Mouse (Mus musculus): Measurements from ENCODE around the gene Pigk.
"Not testable (repeated sequence)": the region's sequence is repeated elsewhere in the genome, so short reads cannot be mapped to it uniquely, and the experiment has no call there.

Gene Pigk

GRCm38 (mm10) chr3:152689105-152689504, 24.8 kb upstream of the Pigk start:
- no peak overlapping the region for H3K4me3 ChIP-seq (replicated peaks; ENCODE audit: low read length)
- H3K27me3 ChIP-seq (ENCODE audit: insufficient read depth, low read length) = no peaks in the 10 kb centered on the region
- no peaks in the 10 kb centered on the region for H3K36me3 ChIP-seq (ENCODE audit: insufficient read depth, low read length)
- TF ChIP-seq CTCF (conservative IDR thresholded peaks at IDR 0.05; ENCODE audit: low read length) (no peak), POU5F1 (IDR thresholded peaks at IDR 0.05; ENCODE audit: borderline replicate concordance, low read length) (no peak), NANOG (IDR thresholded peaks at IDR 0.05; ENCODE audit: borderline replicate concordance, low read length) (no peak)
- peaks cover 12% of the 10 kb centered on the region for H3K9me3 ChIP-seq (ENCODE audit: low read length)
- H3K4me1 ChIP-seq (replicated peaks; ENCODE audit: low read depth, low read length) = no peaks in the 10 kb centered on the region

GRCm38 (mm10) chr3:152694950-152695349, 18.9 kb upstream of the Pigk start:
- Histone ChIP-seq H3K4me1 (replicated peaks; ENCODE audit: low read depth, low read length) (no peaks in the 10 kb centered on the region), H3K4me3 (replicated peaks; ENCODE audit: low read length) (no peak overlapping the region), H3K36me3 (ENCODE audit: insufficient read depth, low read length) (no peaks in the 10 kb centered on the region), H3K27me3 (ENCODE audit: insufficient read depth, low read length) (peaks cover 9% of the 10 kb centered on the region; the same call in 1 of the 2 replicates), H3K9me3 (ENCODE audit: low read length) (peaks cover 12% of the 10 kb centered on the region)
- TF ChIP-seq CTCF (conservative IDR thresholded peaks at IDR 0.05; ENCODE audit: low read length) (no peak), NANOG (IDR thresholded peaks at IDR 0.05; ENCODE audit: borderline replicate concordance, low read length) (no peak), POU5F1 (IDR thresholded peaks at IDR 0.05; ENCODE audit: borderline replicate concordance, low read length) (no peak)

- Histone ChIP-seq H3K27me3 (ENCODE audit: insufficient read depth, low read length) (peaks cover 9% of the 10 kb centered on the region; the same call in 1 of the 2 replicates), H3K4me3 (replicated peaks; ENCODE audit: low read length) (no peak overlapping the region), H3K4me1 (replicated peaks; ENCODE audit: low read depth, low read length) (peaks cover 9% of the 10 kb centered on the region), H3K9me3 (ENCODE audit: low read length) (no peaks in the 10 kb centered on the region), H3K36me3 (ENCODE audit: insufficient read depth, low read length) (no peaks in the 10 kb centered on the region)
- TF ChIP-seq CTCF (conservative IDR thresholded peaks at IDR 0.05; ENCODE audit: low read length) (no peak), NANOG (IDR thresholded peaks at IDR 0.05; ENCODE audit: borderline replicate concordance, low read length) (no peak), POU5F1 (IDR thresholded peaks at IDR 0.05; ENCODE audit: borderline replicate concordance, low read length) (no peak)
Measured at GRCm38 (mm10) chr3:152698017-152698416, 15.9 kb upstream of the Pigk start.

- TF ChIP-seq POU5F1 (IDR thresholded peaks at IDR 0.05; ENCODE audit: borderline replicate concordance, low read length) = no peak
- TF ChIP-seq NANOG (IDR thresholded peaks at IDR 0.05; ENCODE audit: borderline replicate concordance, low read length) = no peak
- TF ChIP-seq CTCF (conservative IDR thresholded peaks at IDR 0.05; ENCODE audit: low read length) = no peak
- no peaks in the 10 kb centered on the region for H3K36me3 ChIP-seq (ENCODE audit: insufficient read depth, low read length)
- peaks cover 9% of the 10 kb centered on the region; the same call in 1 of the 2 replicates for H3K27me3 ChIP-seq (ENCODE audit: insufficient read depth, low read length)
- peaks cover 12% of the 10 kb centered on the region for H3K4me1 ChIP-seq (replicated peaks; ENCODE audit: low read depth, low read length)
- H3K4me3 ChIP-seq (replicated peaks; ENCODE audit: low read length) = no peak overlapping the region
- no peaks in the 10 kb centered on the region for H3K9me3 ChIP-seq (ENCODE audit: low read length)
Measured at GRCm38 (mm10) chr3:152699261-152699660, 14.6 kb upstream of the Pigk start.

- not testable (repeated sequence) for H3K36me3 ChIP-seq (ENCODE audit: insufficient read depth, low read length); H3K4me3 ChIP-seq (replicated peaks; ENCODE audit: low read length); H3K27me3 ChIP-seq (ENCODE audit: insufficient read depth, low read length); H3K9me3 ChIP-seq (ENCODE audit: low read length)
- H3K4me1 ChIP-seq (replicated peaks; ENCODE audit: low read depth, low read length) = peaks cover 12% of the 10 kb centered on the region
Measured at GRCm38 (mm10) chr3:152701536-152701935, 12.4 kb upstream of the Pigk start.

- Histone ChIP-seq H3K36me3 (ENCODE audit: insufficient read depth, low read length) (no peaks in the 10 kb centered on the region), H3K9me3 (ENCODE audit: low read length) (no peaks in the 10 kb centered on the region), H3K4me1 (replicated peaks; ENCODE audit: low read depth, low read length) (peaks cover 12% of the 10 kb centered on the region), H3K27me3 (ENCODE audit: insufficient read depth, low read length) (peaks cover 9% of the 10 kb centered on the region; the same call in 1 of the 2 replicates), H3K4me3 (replicated peaks; ENCODE audit: low read length) (peak overlapping the region; percentile 70)
- TF ChIP-seq CTCF (conservative IDR thresholded peaks at IDR 0.05; ENCODE audit: low read length) (no peak), NANOG (IDR thresholded peaks at IDR 0.05; ENCODE audit: borderline replicate concordance, low read length) (no peak), POU5F1 (IDR thresholded peaks at IDR 0.05; ENCODE audit: borderline replicate concordance, low read length) (no peak)
Measured at GRCm38 (mm10) chr3:152702274-152702843, 11.5 kb upstream of the Pigk start.

GRCm38 (mm10) chr3:152705826-152706225, 8.1 kb upstream of the Pigk start:
- no peaks in the 10 kb centered on the region for H3K27me3 ChIP-seq (ENCODE audit: insufficient read depth, low read length)
- TF ChIP-seq NANOG (IDR thresholded peaks at IDR 0.05; ENCODE audit: borderline replicate concordance, low read length) (no peak), CTCF (conservative IDR thresholded peaks at IDR 0.05; ENCODE audit: low read length) (no peak), POU5F1 (IDR thresholded peaks at IDR 0.05; ENCODE audit: borderline replicate concordance, low read length) (no peak)

GRCm38 (mm10) chr3:152706901-152707300, 7.0 kb upstream of the Pigk start:
- H3K4me1 ChIP-seq (replicated peaks; ENCODE audit: low read depth, low read length) = peaks cover 10% of the 10 kb centered on the region
- H3K4me3 ChIP-seq (replicated peaks; ENCODE audit: low read length) = no peak overlapping the region
- TF ChIP-seq CTCF (conservative IDR thresholded peaks at IDR 0.05; ENCODE audit: low read length) (no peak), POU5F1 (IDR thresholded peaks at IDR 0.05; ENCODE audit: borderline replicate concordance, low read length) (no peak), NANOG (IDR thresholded peaks at IDR 0.05; ENCODE audit: borderline replicate concordance, low read length) (no peak)
- no peaks in the 10 kb centered on the region for H3K27me3 ChIP-seq (ENCODE audit: insufficient read depth, low read length)
- H3K36me3 ChIP-seq (ENCODE audit: insufficient read depth, low read length) = no peaks in the 10 kb centered on the region
- no peaks in the 10 kb centered on the region for H3K9me3 ChIP-seq (ENCODE audit: low read length)

More at GRCm38 (mm10) chr3:152705826-152706225, 8.1 kb upstream of the Pigk start:
- Histone ChIP-seq H3K36me3 (ENCODE audit: insufficient read depth, low read length) (no peaks in the 10 kb centered on the region), H3K9me3 (ENCODE audit: low read length) (no peaks in the 10 kb centered on the region), H3K4me3 (replicated peaks; ENCODE audit: low read length) (no peak overlapping the region), H3K4me1 (replicated peaks; ENCODE audit: low read depth, low read length) (peaks cover 12% of the 10 kb centered on the region)

GRCm38 (mm10) chr3:152707321-152707823, 6.5 kb upstream of the Pigk start:
- Histone ChIP-seq H3K4me1 (replicated peaks; ENCODE audit: low read depth, low read length) (peaks cover 5% of the 10 kb centered on the region), H3K36me3 (ENCODE audit: insufficient read depth, low read length) (no peaks in the 10 kb centered on the region), H3K27me3 (ENCODE audit: insufficient read depth, low read length) (no peaks in the 10 kb centered on the region), H3K9me3 (ENCODE audit: low read length) (no peaks in the 10 kb centered on the region), H3K4me3 (replicated peaks; ENCODE audit: low read length) (no peak overlapping the region)
- TF ChIP-seq CTCF (conservative IDR thresholded peaks at IDR 0.05; ENCODE audit: low read length) (no peak), NANOG (IDR thresholded peaks at IDR 0.05; ENCODE audit: borderline replicate concordance, low read length) (no peak), POU5F1 (IDR thresholded peaks at IDR 0.05; ENCODE audit: borderline replicate concordance, low read length) (no peak)
